Mouse (Mus musculus): Measurements from ENCODE around the gene Reln. TPM values are rescaled to one million over a fixed set of nuclear protein-coding genes. Genes with fewer than 3 reads are reported as not detected.

Reln gene
- total RNA-seq, 2 experiments from 2014 or later, result 175 to 249 TPM

- no peak for ATAC-seq (replicated peaks; ENCODE audit: low FRiP score, poor library complexity, severe bottlenecking)
Measured at GRCm38 (mm10) chr5:22311046-22311445, 33.5 kb downstream of the Reln start.

- ATAC-seq (replicated peaks; ENCODE audit: low FRiP score, poor library complexity, severe bottlenecking), result no peak
Measured at GRCm38 (mm10) chr5:22309001-22309400, 35.5 kb downstream of the Reln start.

- no peak for ATAC-seq (replicated peaks; ENCODE audit: low FRiP score, poor library complexity, severe bottlenecking)
Measured at GRCm38 (mm10) chr5:22307853-22308252, 36.6 kb downstream of the Reln start.

- ATAC-seq (replicated peaks; ENCODE audit: low FRiP score, poor library complexity, severe bottlenecking), result no peak
Measured at GRCm38 (mm10) chr5:22307072-22307471, 37.4 kb downstream of the Reln start.

GRCm38 (mm10) chr5:22303709-22304108, 40.8 kb downstream of the Reln start:
- no peak for ATAC-seq (replicated peaks; ENCODE audit: low FRiP score, poor library complexity, severe bottlenecking)

GRCm38 (mm10) chr5:22302309-22302708, 42.2 kb downstream of the Reln start:
- ATAC-seq (replicated peaks; ENCODE audit: low FRiP score, poor library complexity, severe bottlenecking), result no peak

GRCm38 (mm10) chr5:22300788-22301187, 43.7 kb downstream of the Reln start:
- no peak for ATAC-seq (replicated peaks; ENCODE audit: low FRiP score, poor library complexity, severe bottlenecking)

GRCm38 (mm10) chr5:22300046-22300445, 44.5 kb downstream of the Reln start:
- no peak for ATAC-seq (replicated peaks; ENCODE audit: low FRiP score, poor library complexity, severe bottlenecking)

- no peak for ATAC-seq (replicated peaks; ENCODE audit: low FRiP score, poor library complexity, severe bottlenecking)
Measured at GRCm38 (mm10) chr5:22295161-22295560, 49.3 kb downstream of the Reln start.

GRCm38 (mm10) chr5:22291409-22291808, 53.1 kb downstream of the Reln start:
- no peak for ATAC-seq (replicated peaks; ENCODE audit: low FRiP score, poor library complexity, severe bottlenecking)

GRCm38 (mm10) chr5:22285396-22285795, 59.1 kb downstream of the Reln start:
- no peak for ATAC-seq (replicated peaks; ENCODE audit: low FRiP score, poor library complexity, severe bottlenecking)

- ATAC-seq (replicated peaks; ENCODE audit: low FRiP score, poor library complexity, severe bottlenecking), result no peak
Measured at GRCm38 (mm10) chr5:22282141-22282665, 62.3 kb downstream of the Reln start.

- ATAC-seq (replicated peaks; ENCODE audit: low FRiP score, poor library complexity, severe bottlenecking), result no peak
Measured at GRCm38 (mm10) chr5:22280534-22281164, 63.9 kb downstream of the Reln start.

GRCm38 (mm10) chr5:22279201-22279600, 65.3 kb downstream of the Reln start:
- ATAC-seq (replicated peaks; ENCODE audit: low FRiP score, poor library complexity, severe bottlenecking), result no peak

GRCm38 (mm10) chr5:22274134-22274533, 70.4 kb downstream of the Reln start:
- ATAC-seq (replicated peaks; ENCODE audit: low FRiP score, poor library complexity, severe bottlenecking), result no peak

- no peak for ATAC-seq (replicated peaks; ENCODE audit: low FRiP score, poor library complexity, severe bottlenecking)
Measured at GRCm38 (mm10) chr5:22266489-22267301, 77.8 kb downstream of the Reln start.

GRCm38 (mm10) chr5:22262351-22262765, 82.1 kb downstream of the Reln start:
- no peak for ATAC-seq (replicated peaks; ENCODE audit: low FRiP score, poor library complexity, severe bottlenecking)

- ATAC-seq (replicated peaks; ENCODE audit: low FRiP score, poor library complexity, severe bottlenecking), result no peak
Measured at GRCm38 (mm10) chr5:22255346-22255745, 89.2 kb downstream of the Reln start.

- ATAC-seq (replicated peaks; ENCODE audit: low FRiP score, poor library complexity, severe bottlenecking), result no peak
Measured at GRCm38 (mm10) chr5:22253910-22254309, 90.6 kb downstream of the Reln start.

- no peak for ATAC-seq (replicated peaks; ENCODE audit: low FRiP score, poor library complexity, severe bottlenecking)
Measured at GRCm38 (mm10) chr5:22253318-22253717, 91.2 kb downstream of the Reln start.

- no peak for ATAC-seq (replicated peaks; ENCODE audit: low FRiP score, poor library complexity, severe bottlenecking)
Measured at GRCm38 (mm10) chr5:22247850-22248249, 96.7 kb downstream of the Reln start.
